Mouse (Mus musculus) left cerebral cortex, adult 11 months (tissue): Measurements from ENCODE around the gene Rsl1d1.
"Not testable (repeated sequence)": the region's sequence is repeated elsewhere in the genome, so short reads cannot be mapped to it uniquely, and the experiment has no call there.

Source experiments
- DNase-seq: peaks from one replicate; pipeline ENCODE4 v3.0.0; 2022; ENCODE audit warnings: low spot score

The Rsl1d1 gene

GRCm38 (mm10) chr16:11157721-11158120 lies 45.4 kb downstream of the Rsl1d1 start:
- DNase-seq: not testable (repeated sequence)

GRCm38 (mm10) chr16:11154500-11154899 lies 48.6 kb downstream of the Rsl1d1 start:
- no peak for DNase-seq

GRCm38 (mm10) chr16:11143706-11144483 lies 59.2 kb downstream of the Rsl1d1 start:
- peak; percentile 100 for DNase-seq
